Mouse (Mus musculus): ENCODE data around the gene Irf6.

Gene Irf6

GRCm38 (mm10) chr1:193156316-193157110 lies 3.6 kb downstream of the Irf6 start:
- no peak for DNase-seq (ENCODE audit: low spot score)

- DNase-seq (ENCODE audit: low spot score) = no peak
These were observed 4.2 kb downstream of the Irf6 start for GRCm38 (mm10) chr1:193157111-193157492.

- DNase-seq (ENCODE audit: low spot score) = no peak
These were observed 6.3 kb downstream of the Irf6 start for GRCm38 (mm10) chr1:193159163-193159562.

GRCm38 (mm10) chr1:193159613-193160012 lies 6.7 kb downstream of the Irf6 start:
- DNase-seq (ENCODE audit: low spot score) = no peak

GRCm38 (mm10) chr1:193160317-193161032 lies 7.6 kb downstream of the Irf6 start:
- DNase-seq (ENCODE audit: low spot score) = no peak

- DNase-seq (ENCODE audit: low spot score) = no peak
These were observed 14.8 kb downstream of the Irf6 start, which contains the start of gene A130010J15Rik for GRCm38 (mm10) chr1:193167746-193168145. Gene A130010J15Rik (plus strand): TSS chr1:193168046.

- no peak for DNase-seq (ENCODE audit: low spot score)
These were observed 16.3 kb downstream of the Irf6 start for GRCm38 (mm10) chr1:193169228-193169627.

- DNase-seq (ENCODE audit: low spot score) = no peak
These were observed 16.9 kb downstream of the Irf6 start for GRCm38 (mm10) chr1:193169856-193170255.

GRCm38 (mm10) chr1:193172991-193173809 lies 20.3 kb downstream of the Irf6 start:
- DNase-seq (ENCODE audit: low spot score) = peak; percentile 91

GRCm38 (mm10) chr1:193173810-193174129 lies 20.9 kb downstream of the Irf6 start:
- DNase-seq (ENCODE audit: low spot score) = no peak

- no peak for DNase-seq (ENCODE audit: low spot score)
These were observed 21.3 kb downstream of the Irf6 start for GRCm38 (mm10) chr1:193174143-193174733.

- DNase-seq (ENCODE audit: low spot score) = no peak
These were observed 28.2 kb downstream of the Irf6 start for GRCm38 (mm10) chr1:193181104-193181503.

GRCm38 (mm10) chr1:193188257-193188656 lies 35.3 kb downstream of the Irf6 start:
- no peak for DNase-seq (ENCODE audit: low spot score)

GRCm38 (mm10) chr1:193189151-193189621 lies 36.3 kb downstream of the Irf6 start:
- DNase-seq (ENCODE audit: low spot score) = peak; percentile 32

- DNase-seq (ENCODE audit: low spot score) = no peak
These were observed 36.9 kb downstream of the Irf6 start for GRCm38 (mm10) chr1:193189771-193190170.

GRCm38 (mm10) chr1:193191675-193192283 lies 38.9 kb downstream of the Irf6 start:
- no peak for DNase-seq (ENCODE audit: low spot score)

GRCm38 (mm10) chr1:193194416-193195140 lies 41.7 kb downstream of the Irf6 start:
- no peak for DNase-seq (ENCODE audit: low spot score)

GRCm38 (mm10) chr1:193195169-193195810 lies 42.4 kb downstream of the Irf6 start:
- no peak for DNase-seq (ENCODE audit: low spot score)

GRCm38 (mm10) chr1:193197494-193198205 lies 44.7 kb downstream of the Irf6 start:
- no peak for DNase-seq (ENCODE audit: low spot score)

GRCm38 (mm10) chr1:193198312-193198711 lies 45.4 kb downstream of the Irf6 start:
- DNase-seq (ENCODE audit: low spot score) = no peak

Measured in ovary, postnatal 14 days (tissue).